Mouse (Mus musculus): ENCODE measurements around the gene Zdhhc6. TPM values are rescaled to one million over a fixed set of nuclear protein-coding genes. Genes with fewer than 3 reads are reported as not detected.

Zdhhc6 gene
- 93.2 TPM for polyA plus RNA-seq (2014; fragmentation: Illumina TruSeq; extraction: RNeasy Lipid Tissue Mini Kit (QIAGEN cat#74804); ENCODE audit: low read depth, low replicate concordance)

GRCm38 (mm10) chr19:55315452-55316108 lies at the start of gene Zdhhc6:
Gene Zdhhc6 (minus strand): TSS chr19:55316032.

GRCm38 (mm10) chr19:55316109-55316714 lies 380 bp upstream of the Zdhhc6 start, which contains the start of gene Vti1a:
Gene Vti1a (plus strand): TSS chr19:55316295.

GRCm38 (mm10) chr19:55251383-55252124 lies 64.3 kb downstream of the Zdhhc6 start, which contains the start of gene Acsl5:
Gene Acsl5 (plus strand): TSS chr19:55251938.

GRCm38 (mm10) chr19:55241186-55241645 lies 74.6 kb downstream of the Zdhhc6 start, which contains the start of gene Gucy2g:
Gene Gucy2g (minus strand): TSS chr19:55241236.

Other genes with a start within 250 kb of the Zdhhc6 start
- 73.1 TPM for gene Gpam, start 188.8 kb downstream of the Zdhhc6 start, polyA plus RNA-seq (2014; fragmentation: Illumina TruSeq; extraction: RNeasy Lipid Tissue Mini Kit (QIAGEN cat#74804); ENCODE audit: low read depth, low replicate concordance)
- not detected for gene Tectb, start 135.3 kb downstream of the Zdhhc6 start, polyA plus RNA-seq (2014; fragmentation: Illumina TruSeq; extraction: RNeasy Lipid Tissue Mini Kit (QIAGEN cat#74804); ENCODE audit: low read depth, low replicate concordance)
- not detected for gene Gucy2g, start 74.8 kb downstream of the Zdhhc6 start, polyA plus RNA-seq (2014; fragmentation: Illumina TruSeq; extraction: RNeasy Lipid Tissue Mini Kit (QIAGEN cat#74804); ENCODE audit: low read depth, low replicate concordance)
- gene Acsl5, start 64.1 kb downstream of the Zdhhc6 start, polyA plus RNA-seq (2014; fragmentation: Illumina TruSeq; extraction: RNeasy Lipid Tissue Mini Kit (QIAGEN cat#74804); ENCODE audit: low read depth, low replicate concordance) = 644 TPM
- gene Vti1a, start 263 bp upstream of the Zdhhc6 start, polyA plus RNA-seq (2014; fragmentation: Illumina TruSeq; extraction: RNeasy Lipid Tissue Mini Kit (QIAGEN cat#74804); ENCODE audit: low read depth, low replicate concordance) = 8.9 TPM

All from liver, adult 10 weeks (tissue).